Mouse (Mus musculus): Measurements from ENCODE around the gene Olfr48. TPM values are rescaled to one million over a fixed set of nuclear protein-coding genes. Genes with fewer than 3 reads are reported as not detected.

The Olfr48 gene
- total and polyA plus RNA-seq, 3 experiments = not detected

GRCm38 (mm10) chr2:89849230-89849629 is 1.2 kb upstream of the Olfr48 start:
- H3K9ac ChIP-seq (ENCODE audit: insufficient read depth, low read depth) = no peak overlapping the region
- H3K36me3 ChIP-seq (replicated peaks in 1 of 2; ENCODE audit: control insufficient read depth in 1 of 2, insufficient read depth in 1 of 2, low read length in 1 of 2) = no peaks in the 10 kb centered on the region
- H3K9me3 ChIP-seq (replicated peaks; ENCODE audit: low read length) = peaks cover 19% of the 10 kb centered on the region
- no peak overlapping the region for H3K4me2 ChIP-seq (ENCODE audit: insufficient read depth, low read depth, poor library complexity, severe bottlenecking)
- H3K27me3 ChIP-seq (replicated peaks) = no peaks in the 10 kb centered on the region
- TF ChIP-seq TCF12 (IDR thresholded peaks at IDR 0.05; ENCODE audit: low read depth, low read length) (no peak), ZC3H11A (IDR thresholded peaks at IDR 0.05; ENCODE audit: low read depth, low read length) (no peak), ZNF384 (IDR thresholded peaks at IDR 0.05; ENCODE audit: low read depth, low read length) (no peak), ETS1 (conservative IDR thresholded peaks at IDR 0.05; ENCODE audit: low read depth, low read length) (no peak), SMC3 (IDR thresholded peaks at IDR 0.05; ENCODE audit: low read depth, low read length) (no peak), KAT2A (IDR thresholded peaks at IDR 0.05; ENCODE audit: insufficient replicate concordance, low read length) (no peak), MYC (IDR thresholded peaks at IDR 0.05; ENCODE audit: low read depth, low read length) (no peak), NRF1 (IDR thresholded peaks at IDR 0.05; ENCODE audit: low read depth, low read length) (no peak), POLR2A (IDR thresholded peaks at IDR 0.05; ENCODE audit: low read depth, low read length) (no peak), POLR2AphosphoS2 (IDR thresholded peaks at IDR 0.05; ENCODE audit: low read depth, low read length) (no peak), ELF1 (IDR thresholded peaks at IDR 0.05; ENCODE audit: low read depth, low read length) (no peak), JUN (IDR thresholded peaks at IDR 0.05; ENCODE audit: insufficient read depth, low read depth, low read length) (no peak), MAX (IDR thresholded peaks at IDR 0.05; ENCODE audit: low read length) (no peak), UBTF (IDR thresholded peaks at IDR 0.05; ENCODE audit: low read depth, low read length) (no peak)
- no peaks in the 10 kb centered on the region for H3K79me2 ChIP-seq (replicated peaks; ENCODE audit: control insufficient read depth, extremely low read depth, insufficient read depth, poor library complexity, severe bottlenecking)
- no peak overlapping the region for H3K4me3 ChIP-seq (replicated peaks in 1 of 3; ENCODE audit: low read depth in 2 of 3, low read length in 2 of 3, poor library complexity in 1 of 3)
- DNase-seq (ENCODE audit: extremely low read depth) = no peak
- no peak overlapping the region for H3K27ac ChIP-seq (ENCODE audit: insufficient read depth, low read depth)
- dilution Hi-C loops (cut with MboI; ENCODE audit: extremely low pct_ligation_motif_present, extremely low pct_unique_long_range_greater_than_20kb, low sequenced_read_pairs) = no loop called here
- H3K4me1 ChIP-seq (ENCODE audit: control insufficient read depth in 1 of 2, insufficient read depth in 2 of 2) = no peaks in the 10 kb centered on the region
- in situ Hi-C loops (cut with MboI; ENCODE audit: low pct_ligation_motif_present, low pct_unique_long_range_greater_than_20kb, low sequenced_read_pairs) = no loop called here

- no peak within 1 kb of the TSS for H3K4me2 ChIP-seq (ENCODE audit: insufficient read depth, low read depth, poor library complexity, severe bottlenecking)
- in situ Hi-C loops (cut with MboI; ENCODE audit: low pct_ligation_motif_present, low pct_unique_long_range_greater_than_20kb, low sequenced_read_pairs) (no loop called here), dilution Hi-C loops (cut with MboI; ENCODE audit: extremely low pct_ligation_motif_present, extremely low pct_unique_long_range_greater_than_20kb, low sequenced_read_pairs) (no loop called here)
- H3K27ac ChIP-seq (ENCODE audit: insufficient read depth, low read depth) = no peak within 1 kb of the TSS
- no peaks in the 10 kb centered on the region for H3K4me1 ChIP-seq (ENCODE audit: control insufficient read depth in 1 of 2, insufficient read depth in 2 of 2)
- TF ChIP-seq MXI1 (IDR thresholded peaks at IDR 0.05; ENCODE audit: low read depth, low read length) = no peak
- no peak for TF ChIP-seq RAD21 (IDR thresholded peaks at IDR 0.05; ENCODE audit: low read depth, low read length)
- no peaks in the 10 kb centered on the region for H3K79me2 ChIP-seq (replicated peaks; ENCODE audit: control insufficient read depth, extremely low read depth, insufficient read depth, poor library complexity, severe bottlenecking)
- no peak within 1 kb of the TSS for H3K4me3 ChIP-seq (replicated peaks in 1 of 3; ENCODE audit: low read depth in 2 of 3, low read length in 2 of 3, poor library complexity in 1 of 3)
- H3K27me3 ChIP-seq (replicated peaks) = no peaks in the 10 kb centered on the region
- H3K9me3 ChIP-seq (replicated peaks; ENCODE audit: low read length) = peaks cover 14% of the 10 kb centered on the region
- H3K36me3 ChIP-seq (replicated peaks in 1 of 2; ENCODE audit: control insufficient read depth in 1 of 2, insufficient read depth in 1 of 2, low read length in 1 of 2) = no peaks in the 10 kb centered on the region
- no peak for DNase-seq (ENCODE audit: extremely low read depth)
- H3K9ac ChIP-seq (ENCODE audit: insufficient read depth, low read depth) = no peak within 1 kb of the TSS
These were observed 6.5 kb downstream of the Olfr48 start, which contains the start of gene Olfr1256 for GRCm38 (mm10) chr2:89841455-89841854. Olfr1256 (minus strand) TSS chr2:89841555.
